Mouse (Mus musculus) G1E (cell line): ENCODE data around the gene Zfp536.

Experiments used
- CTCF ChIP-seq: IDR thresholded peaks from 2 replicates; pipeline ENCODE4 v1.5.1; 2012; ENCODE audit warnings: low read depth, low read length, inconsistent platforms, mixed read lengths
- GATA2 ChIP-seq: IDR thresholded peaks from 2 replicates; pipeline ENCODE4 v1.6.1; 2012; ENCODE audit warnings: low read depth, low read length, inconsistent platforms, borderline replicate concordance

DNA sequence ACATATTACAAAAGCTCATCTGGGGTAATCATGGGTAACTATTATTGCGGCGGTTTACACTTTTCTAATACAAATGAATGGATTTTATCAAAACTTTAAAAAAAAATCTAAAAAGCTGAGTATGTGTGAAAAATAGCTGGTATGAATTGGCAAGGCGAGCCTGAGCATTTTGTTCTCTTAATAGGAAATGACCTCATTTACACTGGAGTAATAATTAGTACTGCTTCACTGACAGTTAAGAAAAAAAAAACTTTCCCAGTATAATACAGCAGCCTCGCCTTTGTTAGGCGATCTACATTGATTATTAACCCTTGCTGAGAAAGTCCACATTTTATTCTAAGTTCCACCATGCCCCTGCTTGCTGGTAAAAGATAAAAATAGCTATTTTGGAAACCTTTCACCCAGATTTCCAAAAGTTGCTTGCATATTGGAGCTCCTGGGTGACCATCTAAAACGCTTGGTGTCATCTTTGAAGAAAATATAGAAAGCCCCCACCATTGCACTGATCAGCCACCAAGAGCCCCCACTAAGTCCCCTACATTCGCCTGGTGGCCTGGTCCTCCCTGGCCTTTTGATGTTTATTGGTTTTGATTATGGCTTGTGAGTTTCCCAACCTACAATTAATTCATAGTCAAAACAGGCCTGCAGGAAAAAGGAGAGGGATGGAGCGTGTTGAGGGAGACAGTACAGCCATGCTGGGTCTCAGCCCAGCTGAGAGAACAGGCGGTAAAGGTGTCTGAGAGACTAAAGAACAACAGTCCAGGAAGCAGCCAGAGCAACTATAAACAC is 49.2 kb downstream of the Zfp536 start:
- TF ChIP-seq CTCF (no peak), GATA2 (no peak)
